15 mouse cellular contexts compared by ENCODE assay signal in the genomic region with DNA sequence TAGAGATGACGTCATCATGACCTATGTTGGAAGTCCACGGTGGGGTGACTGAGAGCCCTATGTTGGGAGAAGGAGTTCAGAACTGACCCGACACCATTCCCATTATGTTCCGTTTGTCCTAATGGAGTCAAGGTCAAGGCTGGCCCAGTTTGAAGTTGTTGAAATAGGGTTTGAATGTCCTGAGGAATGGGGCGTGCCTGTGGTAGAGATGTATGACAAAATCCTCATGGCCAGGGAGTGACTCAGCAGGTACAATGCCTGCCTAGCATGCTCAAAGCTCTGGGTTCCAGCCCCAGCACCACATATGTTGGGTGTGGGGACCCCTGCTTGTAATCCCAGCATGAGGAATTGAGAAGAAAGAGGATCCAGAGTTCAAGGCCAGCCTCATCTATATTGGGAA.
"Had no signal": no experiment of that assay in that cellular context is flagged by ENCODE, and none has a peak within 500 bp of the region (broad histone marks: within the 10 kb centered on the region; RNA-seq: fewer than 3 reads in every experiment).

No protein-coding gene starts in this region.

- H3K9ac ChIP-seq: lung, embryonic 14.5 days; midbrain, embryonic 12.5 days; neural tube, embryonic 12.5 days; stomach, embryonic 15.5 days had no signal

- ATAC-seq: midbrain, embryonic 16.5 days had no signal

- H3K4me1 ChIP-seq: midbrain, embryonic 12.5 days; neural tube, embryonic 12.5 days; stomach, embryonic 15.5 days had no signal

- DNase-seq: lung, adult 18-20 months; lung, embryonic 14.5 days; lung, postnatal 10 days; lung, postnatal 4 days; midbrain, embryonic 14.5 days; right cerebral cortex, postnatal 14 days; thymus, adult 18-20 months; thymus, postnatal 14 days; thymus, postnatal 36 days had no signal

- H3K4me3 ChIP-seq: megakaryocyte, embryonic 14.5 days; midbrain, embryonic 12.5 days; neural tube, embryonic 12.5 days; stomach, embryonic 15.5 days had no signal

- H3K4me2 ChIP-seq: lung, embryonic 14.5 days; midbrain, embryonic 12.5 days; neural tube, embryonic 12.5 days; stomach, embryonic 15.5 days had no signal

- H3K9me3 ChIP-seq: neural tube, embryonic 12.5 days; stomach, embryonic 15.5 days had no signal

- H3K27me3 ChIP-seq: midbrain, embryonic 12.5 days; neural tube, embryonic 12.5 days; stomach, embryonic 15.5 days had no signal

- H3K27ac ChIP-seq: midbrain, embryonic 12.5 days; neural tube, embryonic 12.5 days; stomach, embryonic 15.5 days; stomach, postnatal 0 days had no signal

- H3K36me3 ChIP-seq: midbrain, embryonic 12.5 days; neural tube, embryonic 12.5 days; stomach, embryonic 15.5 days had no signal
